Mouse (Mus musculus) right cerebral cortex, postnatal 36 days (tissue): Measurements from ENCODE around the gene Gpm6b.

ENCODE experiments used
- DNase-seq, 2 experiments: peaks; one replicate each; pipeline ENCODE4 v3.0.0; 2022; ENCODE audit warnings: low spot score in 2 of 2, mixed read lengths in 1 of 2

The Gpm6b gene

GRCm38 (mm10) chrX:166354913-166355312 lies 116.2 kb downstream of the Gpm6b start:
- no peak for DNase-seq

GRCm38 (mm10) chrX:166356276-166356675 lies 117.6 kb downstream of the Gpm6b start:
- DNase-seq, result no peak

- DNase-seq, result no peak
These were observed 120.2 kb downstream of the Gpm6b start for GRCm38 (mm10) chrX:166358955-166359354.

GRCm38 (mm10) chrX:166359927-166360440 lies 121.3 kb downstream of the Gpm6b start:
- DNase-seq, result no peak

GRCm38 (mm10) chrX:166360455-166360854 lies 121.7 kb downstream of the Gpm6b start:
- DNase-seq, result peak; percentile 40 to 73

GRCm38 (mm10) chrX:166365458-166366213 lies 126.9 kb downstream of the Gpm6b start:
- DNase-seq, result no peak

GRCm38 (mm10) chrX:166376681-166377328 lies 138.1 kb downstream of the Gpm6b start:
- DNase-seq, result no peak

GRCm38 (mm10) chrX:166378652-166379051 lies 139.9 kb downstream of the Gpm6b start:
- no peak for DNase-seq

GRCm38 (mm10) chrX:166383606-166384005 lies 144.9 kb downstream of the Gpm6b start:
- no peak for DNase-seq

GRCm38 (mm10) chrX:166384935-166385334 lies 146.2 kb downstream of the Gpm6b start:
- DNase-seq, result no peak

GRCm38 (mm10) chrX:166386656-166387055 lies 147.9 kb downstream of the Gpm6b start:
- no peak for DNase-seq

- no peak for DNase-seq
These were observed 155.0 kb downstream of the Gpm6b start for GRCm38 (mm10) chrX:166393753-166394152.

- no peak for DNase-seq
These were observed 169.2 kb downstream of the Gpm6b start for GRCm38 (mm10) chrX:166407865-166408264.

- DNase-seq, result no peak
These were observed 177.5 kb downstream of the Gpm6b start for GRCm38 (mm10) chrX:166416196-166416595.

GRCm38 (mm10) chrX:166434812-166435211 lies 196.1 kb downstream of the Gpm6b start:
- no peak for DNase-seq
